Mouse (Mus musculus) forelimb bud, embryonic 11.5 days (tissue): Measurements from ENCODE around the gene Eif2b5.

Experiments
- DNase-seq: peaks from one replicate; pipeline ENCODE4 v3.0.0-alpha.2; 2012; ENCODE audit warnings: low read depth, low spot score

The Eif2b5 gene

GRCm38 (mm10) chr16:20537071-20537471 lies 38.5 kb downstream of the Eif2b5 start:
- DNase-seq, result no peak

GRCm38 (mm10) chr16:20537601-20538320 lies 39.1 kb downstream of the Eif2b5 start:
- no peak for DNase-seq

GRCm38 (mm10) chr16:20539649-20540048 lies 41.0 kb downstream of the Eif2b5 start:
- DNase-seq, result no peak

GRCm38 (mm10) chr16:20540438-20540837 lies 41.8 kb downstream of the Eif2b5 start:
- no peak for DNase-seq

- no peak for DNase-seq
These were observed 47.1 kb downstream of the Eif2b5 start for GRCm38 (mm10) chr16:20545696-20546095.

- no peak for DNase-seq
These were observed 48.8 kb downstream of the Eif2b5 start for GRCm38 (mm10) chr16:20547423-20547822.

- DNase-seq, result peak; percentile 100
These were observed 49.7 kb downstream of the Eif2b5 start, which contains the start of gene Abcf3 for GRCm38 (mm10) chr16:20548096-20548948. Abcf3 (plus strand) TSS chr16:20548577.

GRCm38 (mm10) chr16:20549161-20549560 lies 50.5 kb downstream of the Eif2b5 start:
- no peak for DNase-seq

- no peak for DNase-seq
These were observed 53.1 kb downstream of the Eif2b5 start for GRCm38 (mm10) chr16:20551691-20552090.

GRCm38 (mm10) chr16:20552594-20552993 lies 54.0 kb downstream of the Eif2b5 start:
- DNase-seq, result no peak

GRCm38 (mm10) chr16:20555000-20555399 lies 56.4 kb downstream of the Eif2b5 start:
- no peak for DNase-seq

- DNase-seq, result no peak
These were observed 58.8 kb downstream of the Eif2b5 start for GRCm38 (mm10) chr16:20557381-20557780.
